Comparison of ENCODE assay signal across 22 mouse cellular contexts in genomic region chr12:43265016-43265415, GRCm38 (mm10).
A peak's percentile ranks its signal among the peaks of the same experiment; 100 is the strongest.
DNase-seq lines count a peak whose midpoint lies in the region; ATAC-seq and TF ChIP-seq lines count a peak whose summit lies in the region.
"Had no signal": no experiment of that assay in that cellular context is flagged by ENCODE, and none has a peak within 500 bp of the region (broad histone marks: within the 10 kb centered on the region; RNA-seq: fewer than 3 reads in every experiment).

No protein-coding gene starts in this region.

- no peaks in the 10 kb centered on the region for H3K4me1 ChIP-seq in midbrain, embryonic 11.5 days (ENCODE audit: control insufficient read depth, insufficient read depth, low read length)
- H3K4me1 ChIP-seq in midbrain, postnatal 0 days (ENCODE audit: insufficient read depth, low read length), result no peaks in the 10 kb centered on the region
- H3K4me1 ChIP-seq in midbrain, embryonic 15.5 days, result no peaks in the 10 kb centered on the region
- H3K4me1 ChIP-seq: embryonic facial prominence, embryonic 12.5 days; forebrain, embryonic 15.5 days; heart, embryonic 13.5 days; hindbrain, embryonic 15.5 days had no signal

- no peaks in the 10 kb centered on the region for H3K27me3 ChIP-seq in midbrain, embryonic 11.5 days (ENCODE audit: control insufficient read depth, insufficient read depth, low read length)
- no peaks in the 10 kb centered on the region for H3K27me3 ChIP-seq in midbrain, postnatal 0 days (ENCODE audit: insufficient read depth, low read length)
- H3K27me3 ChIP-seq in midbrain, embryonic 15.5 days (replicated peaks), result no peaks in the 10 kb centered on the region
- H3K27me3 ChIP-seq: embryonic facial prominence, embryonic 12.5 days; forebrain, embryonic 12.5 days; forebrain, embryonic 15.5 days; heart, embryonic 13.5 days; hindbrain, embryonic 15.5 days had no signal

- H3K9ac ChIP-seq in midbrain, embryonic 11.5 days (ENCODE audit: low read length), result no peak overlapping the region
- H3K9ac ChIP-seq in midbrain, postnatal 0 days (replicated peaks; ENCODE audit: low read length, poor library complexity, severe bottlenecking), result no peak overlapping the region
- no peak overlapping the region for H3K9ac ChIP-seq in midbrain, embryonic 15.5 days
- H3K9ac ChIP-seq: embryonic facial prominence, embryonic 12.5 days; forebrain, embryonic 12.5 days; forebrain, embryonic 15.5 days; heart, embryonic 13.5 days; hindbrain, embryonic 15.5 days had no signal

- TF ChIP-seq CTCF in midbrain, postnatal 0 days (IDR thresholded peaks at IDR 0.05), result no peak

- no peak for DNase-seq in midbrain, embryonic 11.5 days (ENCODE audit: low spot score, missing footprints)
- DNase-seq in midbrain, postnatal 0 days (ENCODE audit: low spot score), result no peak
- peak; percentile 32 for DNase-seq in retina, postnatal 1 day
- no peak for DNase-seq in retina, embryonic 14.5 days (ENCODE audit: low spot score)
- DNase-seq in adrenal gland, postnatal 25 days, result no peak
- DNase-seq: adrenal gland, adult 2 months; adrenal gland, postnatal 14 days; cerebellum, adult 18-20 months; cerebellum, adult 9-10 months; cerebellum, postnatal 14 days; gastrocnemius, postnatal 25 days; heart, adult 18-20 months; heart, postnatal 14 days; heart, postnatal 4 days had no signal

- H3K4me3 ChIP-seq in midbrain, embryonic 11.5 days (ENCODE audit: low read depth, low read length), result no peak overlapping the region
- no peak overlapping the region for H3K4me3 ChIP-seq in midbrain, postnatal 0 days (ENCODE audit: low read depth, low read length)
- no peak overlapping the region for H3K4me3 ChIP-seq in midbrain, embryonic 15.5 days
- H3K4me3 ChIP-seq: embryonic facial prominence, embryonic 12.5 days; erythroblast, embryonic 14.5 days; forebrain, embryonic 12.5 days; forebrain, embryonic 15.5 days; heart, embryonic 13.5 days; hindbrain, embryonic 15.5 days had no signal

- H3K4me2 ChIP-seq in midbrain, embryonic 11.5 days, result no peak overlapping the region
- H3K4me2 ChIP-seq in midbrain, postnatal 0 days (ENCODE audit: low read depth, low read length, poor library complexity, severe bottlenecking), result no peak overlapping the region
- no peak overlapping the region for H3K4me2 ChIP-seq in midbrain, embryonic 15.5 days
- H3K4me2 ChIP-seq: embryonic facial prominence, embryonic 12.5 days; forebrain, embryonic 12.5 days; forebrain, embryonic 15.5 days; heart, embryonic 13.5 days; hindbrain, embryonic 15.5 days had no signal

- H3K9me3 ChIP-seq in midbrain, embryonic 11.5 days (ENCODE audit: control insufficient read depth, low read length), result no peaks in the 10 kb centered on the region
- H3K9me3 ChIP-seq in midbrain, postnatal 0 days (ENCODE audit: low read length), result no peaks in the 10 kb centered on the region
- no peaks in the 10 kb centered on the region for H3K9me3 ChIP-seq in midbrain, embryonic 15.5 days
- H3K9me3 ChIP-seq: embryonic facial prominence, embryonic 12.5 days; forebrain, embryonic 12.5 days; forebrain, embryonic 15.5 days; heart, embryonic 13.5 days; hindbrain, embryonic 15.5 days had no signal

- WGBS in midbrain, embryonic 11.5 days, result 41% methylated on average over 1 of the region's 1 CpGs
- 30% methylated on average over 1 of the region's 1 CpGs for WGBS in midbrain, postnatal 0 days
- WGBS in midbrain, embryonic 15.5 days, result 26% methylated on average over 1 of the region's 1 CpGs

- no peaks in the 10 kb centered on the region for H3K36me3 ChIP-seq in midbrain, embryonic 11.5 days (ENCODE audit: control insufficient read depth, insufficient read depth, low read length)
- no peaks in the 10 kb centered on the region for H3K36me3 ChIP-seq in midbrain, postnatal 0 days (ENCODE audit: insufficient read depth, low read length)
- no peaks in the 10 kb centered on the region for H3K36me3 ChIP-seq in midbrain, embryonic 15.5 days (replicated peaks)
- H3K36me3 ChIP-seq: embryonic facial prominence, embryonic 12.5 days; forebrain, embryonic 12.5 days; forebrain, embryonic 15.5 days; heart, embryonic 13.5 days; hindbrain, embryonic 15.5 days had no signal

- no peak overlapping the region for H3K27ac ChIP-seq in midbrain, embryonic 11.5 days (ENCODE audit: low read depth, low read length)
- no peak overlapping the region for H3K27ac ChIP-seq in midbrain, postnatal 0 days (ENCODE audit: low read depth, low read length)
- H3K27ac ChIP-seq in midbrain, embryonic 15.5 days, result no peak overlapping the region
- H3K27ac ChIP-seq: embryonic facial prominence, embryonic 12.5 days; forebrain, embryonic 12.5 days; forebrain, embryonic 15.5 days; heart, embryonic 13.5 days; hindbrain, embryonic 15.5 days had no signal

- peak; percentile 38; the same call in 1 of the 2 replicates for ATAC-seq in midbrain, embryonic 11.5 days (ENCODE audit: low FRiP score)
- no peak for ATAC-seq in midbrain, postnatal 0 days (ENCODE audit: low FRiP score)
- ATAC-seq in midbrain, embryonic 15.5 days (replicated peaks), result 0 out of 2 replicates have a peak, but pooled peaks have one; percentile 14
- ATAC-seq: CD4-positive, CD25-positive, alpha-beta regulatory T cell, adult 4 months; forebrain, embryonic 15.5 days had no signal
